Mouse (Mus musculus): ENCODE measurements around the gene Prkn. TPM values are rescaled to one million over a fixed set of nuclear protein-coding genes. Genes with fewer than 3 reads are reported as not detected.

Gene Prkn
- polyA plus RNA-seq, 1 experiment from 2014 or later: 0.14 TPM

DNA sequence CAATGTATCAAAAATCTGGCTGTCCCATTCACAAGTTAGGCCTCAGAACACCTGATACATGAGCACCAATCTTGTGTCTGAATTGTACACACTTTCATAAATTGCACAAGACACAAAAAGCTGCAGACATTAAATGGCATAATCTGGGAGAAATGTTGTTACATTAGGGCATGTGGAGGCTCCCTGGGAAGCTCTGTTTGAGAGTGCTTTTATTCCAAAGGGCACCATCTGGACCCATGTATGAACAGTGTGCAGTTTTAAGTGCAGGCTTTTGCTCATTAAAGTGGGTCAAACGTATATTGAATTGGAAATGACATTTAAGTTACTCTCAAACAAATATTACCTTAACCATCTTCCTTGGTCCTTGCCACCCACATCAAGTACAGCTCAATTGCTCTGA lies 246.3 kb downstream of the Prkn start:
- Histone ChIP-seq H3K4me2 (no peak overlapping the region), H3K9ac (ENCODE audit: low read depth, low read length) (no peak overlapping the region), H3K27ac (ENCODE audit: low read depth, low read length) (no peak overlapping the region), H3K27me3 (replicated peaks; ENCODE audit: control insufficient read depth, insufficient read depth, low read length) (no peaks in the 10 kb centered on the region), H3K4me3 (ENCODE audit: low read depth, low read length) (no peak overlapping the region), H3K9me3 (ENCODE audit: control insufficient read depth, low read length) (no peaks in the 10 kb centered on the region), H3K36me3 (ENCODE audit: control insufficient read depth, insufficient read depth, low read length) (no peaks in the 10 kb centered on the region), H3K4me1 (replicated peaks; ENCODE audit: control insufficient read depth, insufficient read depth, low read length) (no peaks in the 10 kb centered on the region)
- ATAC-seq (replicated peaks; ENCODE audit: low FRiP score) (no peak), DNase-seq (ENCODE audit: low spot score) (no peak)
- WGBS: 62% methylated on average over 1 of the region's 1 CpGs

DNA sequence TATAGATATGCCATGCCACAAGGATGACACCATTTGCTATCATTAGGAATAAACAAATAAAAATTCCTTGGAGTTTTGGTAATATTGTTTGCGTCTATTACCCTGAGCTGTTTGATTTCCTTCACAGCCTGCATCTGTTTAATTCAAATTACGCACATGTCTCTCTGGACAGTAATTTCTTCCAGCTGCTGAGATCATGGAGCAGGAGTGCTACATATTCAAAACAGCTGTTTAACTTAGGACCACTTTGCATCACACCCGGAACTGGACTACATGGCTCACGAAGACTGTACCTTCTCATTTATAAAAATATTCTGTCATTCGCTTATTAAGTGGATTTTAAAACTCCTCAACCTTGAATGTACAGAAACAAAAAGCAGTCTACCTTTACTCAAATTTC lies 246.9 kb downstream of the Prkn start:
- Histone ChIP-seq H3K27me3 (replicated peaks; ENCODE audit: control insufficient read depth, insufficient read depth, low read length) (no peaks in the 10 kb centered on the region), H3K9me3 (ENCODE audit: control insufficient read depth, low read length) (no peaks in the 10 kb centered on the region), H3K27ac (ENCODE audit: low read depth, low read length) (no peak overlapping the region), H3K4me2 (no peak overlapping the region), H3K4me3 (ENCODE audit: low read depth, low read length) (no peak overlapping the region), H3K4me1 (replicated peaks; ENCODE audit: control insufficient read depth, insufficient read depth, low read length) (no peaks in the 10 kb centered on the region), H3K9ac (ENCODE audit: low read depth, low read length) (no peak overlapping the region), H3K36me3 (ENCODE audit: control insufficient read depth, insufficient read depth, low read length) (no peaks in the 10 kb centered on the region)
- DNase-seq (ENCODE audit: low spot score): no peak
- ATAC-seq (replicated peaks; ENCODE audit: low FRiP score): no peak
- 76% methylated on average over 5 of the region's 5 CpGs for WGBS

DNA sequence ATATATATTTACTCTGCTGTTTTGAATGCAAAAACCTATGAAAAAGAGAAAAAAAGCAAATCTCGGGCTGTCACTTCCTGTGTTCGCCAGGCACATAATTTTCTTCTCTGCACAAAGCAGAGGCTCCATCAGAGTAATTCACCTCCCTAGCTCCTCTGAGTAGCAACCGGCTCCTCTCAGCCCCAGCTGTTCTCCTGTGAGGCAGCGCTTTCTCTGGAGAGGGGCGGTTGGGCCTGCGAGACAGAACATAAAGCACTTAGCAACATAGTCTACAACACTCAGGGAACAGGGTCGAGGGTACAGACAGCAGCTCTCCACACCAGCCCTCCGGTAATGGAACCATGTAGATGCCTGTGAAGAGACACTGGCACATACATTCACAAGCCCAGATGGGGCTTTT lies 247.6 kb downstream of the Prkn start:
- Histone ChIP-seq H3K9me3 (ENCODE audit: control insufficient read depth, low read length) (no peaks in the 10 kb centered on the region), H3K27ac (ENCODE audit: low read depth, low read length) (no peak overlapping the region), H3K27me3 (replicated peaks; ENCODE audit: control insufficient read depth, insufficient read depth, low read length) (no peaks in the 10 kb centered on the region), H3K4me3 (ENCODE audit: low read depth, low read length) (no peak overlapping the region), H3K9ac (ENCODE audit: low read depth, low read length) (no peak overlapping the region), H3K4me1 (replicated peaks; ENCODE audit: control insufficient read depth, insufficient read depth, low read length) (no peaks in the 10 kb centered on the region), H3K4me2 (no peak overlapping the region), H3K36me3 (ENCODE audit: control insufficient read depth, insufficient read depth, low read length) (no peaks in the 10 kb centered on the region)
- ATAC-seq (replicated peaks; ENCODE audit: low FRiP score) (no peak), DNase-seq (ENCODE audit: low spot score) (no peak)
- 72% methylated on average over 8 of the region's 8 CpGs for WGBS

DNA sequence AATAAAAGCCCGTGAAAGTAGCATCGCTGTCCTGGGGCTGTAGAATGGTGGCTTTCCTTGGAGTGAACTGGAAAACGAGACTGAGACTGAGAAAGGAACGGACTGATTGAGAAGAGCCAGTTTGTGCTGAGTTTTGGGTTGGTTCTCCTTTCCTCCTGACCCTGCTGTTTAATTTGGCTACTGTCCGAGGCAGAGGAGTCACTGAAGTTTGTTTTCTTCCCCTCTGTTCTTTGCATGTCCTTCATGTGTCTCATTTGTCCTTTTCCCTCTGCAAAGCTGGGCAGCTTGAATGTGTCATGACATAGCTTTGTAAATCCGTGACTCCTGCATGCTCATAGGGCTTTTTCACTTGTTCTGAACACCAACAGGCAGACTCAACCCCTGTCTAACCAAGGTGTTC lies 249.2 kb downstream of the Prkn start:
- Histone ChIP-seq H3K9me3 (ENCODE audit: control insufficient read depth, low read length) (no peaks in the 10 kb centered on the region), H3K4me1 (replicated peaks; ENCODE audit: control insufficient read depth, insufficient read depth, low read length) (no peaks in the 10 kb centered on the region), H3K9ac (ENCODE audit: low read depth, low read length) (no peak overlapping the region), H3K4me2 (no peak overlapping the region), H3K27ac (ENCODE audit: low read depth, low read length) (no peak overlapping the region), H3K27me3 (replicated peaks; ENCODE audit: control insufficient read depth, insufficient read depth, low read length) (no peaks in the 10 kb centered on the region), H3K36me3 (ENCODE audit: control insufficient read depth, insufficient read depth, low read length) (no peaks in the 10 kb centered on the region), H3K4me3 (ENCODE audit: low read depth, low read length) (no peak overlapping the region)
- ATAC-seq (replicated peaks; ENCODE audit: low FRiP score) (no peak), DNase-seq (ENCODE audit: low spot score) (no peak)
- WGBS: 81% methylated on average over 6 of the region's 6 CpGs

DNA sequence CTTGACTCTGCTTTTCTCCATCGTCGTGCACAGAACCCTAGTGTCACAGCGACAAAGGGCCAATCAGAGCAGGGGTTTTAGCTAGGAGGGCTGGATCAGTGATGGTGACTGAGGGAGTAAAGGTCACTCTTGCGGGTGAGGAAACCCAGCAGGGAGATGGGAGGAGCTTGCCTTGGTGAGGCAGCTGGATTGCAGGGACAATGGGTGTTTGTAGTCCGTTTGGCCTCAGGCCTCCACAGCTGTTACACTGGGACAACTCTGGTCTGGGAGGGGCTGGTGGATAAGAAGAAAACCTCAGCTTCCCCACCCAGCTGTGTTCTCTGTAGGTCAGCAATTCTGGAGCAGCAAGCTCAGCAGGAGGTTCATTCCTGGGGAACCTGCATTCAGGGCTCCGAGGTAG lies 252.7 kb downstream of the Prkn start:
- DNase-seq (ENCODE audit: low spot score): no peak
- H3K4me3 ChIP-seq (ENCODE audit: low read depth, low read length): no peak overlapping the region
- H3K27me3 ChIP-seq (replicated peaks; ENCODE audit: control insufficient read depth, insufficient read depth, low read length): no peaks in the 10 kb centered on the region
- H3K27ac ChIP-seq (ENCODE audit: low read depth, low read length): no peak overlapping the region
- no peaks in the 10 kb centered on the region for H3K36me3 ChIP-seq (ENCODE audit: control insufficient read depth, insufficient read depth, low read length)
- H3K4me2 ChIP-seq: no peak overlapping the region
- no peaks in the 10 kb centered on the region for H3K4me1 ChIP-seq (replicated peaks; ENCODE audit: control insufficient read depth, insufficient read depth, low read length)
- H3K9ac ChIP-seq (ENCODE audit: low read depth, low read length): no peak overlapping the region
- no peaks in the 10 kb centered on the region for H3K9me3 ChIP-seq (ENCODE audit: control insufficient read depth, low read length)
- WGBS: 35% methylated on average over 6 of the region's 6 CpGs
- ATAC-seq (replicated peaks; ENCODE audit: low FRiP score): no peak

DNA sequence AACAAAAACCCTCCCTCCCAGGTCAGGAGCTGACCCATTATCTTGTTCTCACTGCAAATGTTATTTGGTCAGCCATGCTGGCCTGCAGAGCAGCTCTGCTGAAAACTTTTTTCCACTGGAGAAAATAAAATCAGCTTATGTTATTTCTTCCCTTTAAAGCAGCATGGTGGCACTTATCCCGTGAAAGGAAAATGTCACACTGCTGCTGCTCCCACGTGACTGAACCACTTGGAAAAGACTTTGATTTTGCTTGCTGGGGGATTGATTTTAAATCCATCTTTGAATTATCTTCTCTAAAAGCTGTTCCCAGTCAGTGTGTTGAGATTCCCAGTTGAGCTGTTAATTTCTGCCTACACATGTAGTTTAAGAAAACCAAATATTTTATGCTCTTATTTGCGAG lies 253.1 kb downstream of the Prkn start:
- H3K4me1 ChIP-seq (replicated peaks; ENCODE audit: control insufficient read depth, insufficient read depth, low read length): no peaks in the 10 kb centered on the region
- ATAC-seq (replicated peaks; ENCODE audit: low FRiP score) (no peak), DNase-seq (ENCODE audit: low spot score) (no peak)
- WGBS: 61% methylated on average over 3 of the region's 3 CpGs
- no peak overlapping the region for H3K9ac ChIP-seq (ENCODE audit: low read depth, low read length)
- no peak overlapping the region for H3K4me3 ChIP-seq (ENCODE audit: low read depth, low read length)
- H3K9me3 ChIP-seq (ENCODE audit: control insufficient read depth, low read length): no peaks in the 10 kb centered on the region
- no peaks in the 10 kb centered on the region for H3K27me3 ChIP-seq (replicated peaks; ENCODE audit: control insufficient read depth, insufficient read depth, low read length)
- no peaks in the 10 kb centered on the region for H3K36me3 ChIP-seq (ENCODE audit: control insufficient read depth, insufficient read depth, low read length)
- no peak overlapping the region for H3K4me2 ChIP-seq
- no peak overlapping the region for H3K27ac ChIP-seq (ENCODE audit: low read depth, low read length)

DNA sequence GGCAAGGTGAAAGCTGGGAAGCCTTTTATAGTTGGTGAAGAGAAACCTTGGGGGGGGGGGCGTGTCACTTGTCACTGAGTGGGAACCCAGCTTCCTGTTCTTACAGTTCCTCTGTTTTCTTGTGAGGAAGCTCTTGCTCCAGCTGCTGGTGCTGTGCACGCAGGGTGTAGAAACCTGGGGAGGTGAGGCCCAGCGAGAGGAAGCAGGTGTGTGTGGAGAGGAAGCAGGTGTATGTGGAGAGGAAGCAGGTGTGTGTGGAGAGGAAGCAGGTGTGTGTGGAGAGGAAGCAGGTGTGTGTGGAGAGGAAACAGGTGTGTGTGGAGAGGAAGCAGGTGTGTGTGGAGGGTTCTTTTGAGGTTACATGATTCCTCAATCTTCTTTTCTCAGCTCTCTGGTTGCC lies 266.8 kb downstream of the Prkn start:
- no peak overlapping the region for H3K9ac ChIP-seq (ENCODE audit: low read depth, low read length)
- no peak overlapping the region for H3K4me3 ChIP-seq (ENCODE audit: low read depth, low read length)
- ATAC-seq (replicated peaks; ENCODE audit: low FRiP score) (no peak), DNase-seq (ENCODE audit: low spot score) (no peak)
- WGBS: 61% methylated on average over 3 of the region's 3 CpGs
- no peaks in the 10 kb centered on the region for H3K4me1 ChIP-seq (replicated peaks; ENCODE audit: control insufficient read depth, insufficient read depth, low read length)
- H3K27ac ChIP-seq (ENCODE audit: low read depth, low read length): no peak overlapping the region
- no peak overlapping the region for H3K4me2 ChIP-seq
- H3K36me3 ChIP-seq (ENCODE audit: control insufficient read depth, insufficient read depth, low read length): no peaks in the 10 kb centered on the region
- no peaks in the 10 kb centered on the region for H3K9me3 ChIP-seq (ENCODE audit: control insufficient read depth, low read length)
- no peaks in the 10 kb centered on the region for H3K27me3 ChIP-seq (replicated peaks; ENCODE audit: control insufficient read depth, insufficient read depth, low read length)

DNA sequence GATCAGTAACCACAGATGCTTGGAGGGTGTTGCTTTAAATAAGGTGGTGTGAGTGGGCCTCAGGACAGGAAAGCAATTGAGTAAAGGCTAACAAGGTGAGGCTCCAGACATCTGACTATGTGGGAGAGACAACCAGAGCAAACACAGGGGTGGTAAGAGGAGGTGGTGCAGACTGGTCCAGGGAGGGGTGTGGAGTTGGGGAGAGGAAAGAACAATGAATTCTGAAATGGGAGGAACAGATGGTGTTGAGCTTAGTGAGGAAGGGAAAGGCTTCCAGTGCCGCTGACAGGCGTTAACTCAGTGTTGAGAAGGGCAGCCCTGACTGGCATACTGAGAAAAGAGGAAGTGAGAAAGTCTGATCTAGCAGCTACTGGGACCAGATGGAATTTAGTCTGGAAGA lies 267.7 kb downstream of the Prkn start:
- no peak overlapping the region for H3K4me3 ChIP-seq (ENCODE audit: low read depth, low read length)
- no peak overlapping the region for H3K27ac ChIP-seq (ENCODE audit: low read depth, low read length)
- WGBS: 47% methylated on average over 2 of the region's 2 CpGs
- no peak overlapping the region for H3K4me2 ChIP-seq
- H3K9me3 ChIP-seq (ENCODE audit: control insufficient read depth, low read length): no peaks in the 10 kb centered on the region
- ATAC-seq (replicated peaks; ENCODE audit: low FRiP score): no peak
- no peaks in the 10 kb centered on the region for H3K4me1 ChIP-seq (replicated peaks; ENCODE audit: control insufficient read depth, insufficient read depth, low read length)
- H3K9ac ChIP-seq (ENCODE audit: low read depth, low read length): no peak overlapping the region
- H3K27me3 ChIP-seq (replicated peaks; ENCODE audit: control insufficient read depth, insufficient read depth, low read length): no peaks in the 10 kb centered on the region
- no peaks in the 10 kb centered on the region for H3K36me3 ChIP-seq (ENCODE audit: control insufficient read depth, insufficient read depth, low read length)
- no peak for DNase-seq (ENCODE audit: low spot score)

DNA sequence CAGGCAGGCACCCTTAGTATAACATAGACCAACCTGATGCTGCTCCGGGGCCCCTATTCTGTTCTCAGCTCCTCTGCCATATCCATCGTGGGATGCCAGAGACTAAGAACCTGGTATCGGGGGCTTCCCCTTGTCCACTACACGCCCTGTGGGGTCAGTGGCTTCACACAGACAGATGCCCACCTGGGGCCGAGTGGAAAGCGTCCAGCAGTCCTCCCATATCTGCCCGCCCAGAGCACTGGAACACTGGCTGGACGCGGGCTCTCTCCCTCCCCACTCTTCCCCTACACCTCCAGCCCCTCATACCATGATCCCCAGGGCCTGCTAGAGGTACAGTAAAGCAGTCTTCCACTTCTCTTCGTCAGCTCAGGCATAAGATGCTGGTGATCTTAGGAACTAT lies 277.3 kb downstream of the Prkn start:
- no peaks in the 10 kb centered on the region for H3K4me1 ChIP-seq (replicated peaks; ENCODE audit: control insufficient read depth, insufficient read depth, low read length)
- H3K4me2 ChIP-seq: no peak overlapping the region
- DNase-seq (ENCODE audit: low spot score) (no peak), ATAC-seq (replicated peaks; ENCODE audit: low FRiP score) (no peak)
- H3K9ac ChIP-seq (ENCODE audit: low read depth, low read length): no peak overlapping the region
- H3K36me3 ChIP-seq (ENCODE audit: control insufficient read depth, insufficient read depth, low read length): no peaks in the 10 kb centered on the region
- WGBS: 77% methylated on average over 10 of the region's 10 CpGs
- H3K27me3 ChIP-seq (replicated peaks; ENCODE audit: control insufficient read depth, insufficient read depth, low read length): no peaks in the 10 kb centered on the region
- H3K27ac ChIP-seq (ENCODE audit: low read depth, low read length): no peak overlapping the region
- H3K9me3 ChIP-seq (ENCODE audit: control insufficient read depth, low read length): no peaks in the 10 kb centered on the region
- H3K4me3 ChIP-seq (ENCODE audit: low read depth, low read length): no peak overlapping the region
